Mouse (Mus musculus): ENCODE results near the gene Slitrk3. TPM values are rescaled to one million over a fixed set of nuclear protein-coding genes. Genes with fewer than 3 reads are reported as not detected.
"Not testable (repeated sequence)": the region's sequence is repeated elsewhere in the genome, so short reads cannot be mapped to it uniquely, and the experiment has no call there.

The Slitrk3 gene
- 1.9 and 2.8 TPM in 2 replicates for polyA plus RNA-seq (2016; fragmentation: Nextera tagmentation; extraction: Ambion mirVana)

GRCm38 (mm10) chr3:73057197-73057811 is at the start of gene Slitrk3:
TSS of gene Slitrk3 (minus strand) at chr3:73057803.
- ATAC-seq (ENCODE audit: insufficient number of reproducible peaks, insufficient read depth, low FRiP score, low TSS enrichment) = peak; percentile 71
- Histone ChIP-seq H3K27ac (no peak within 1 kb of the TSS), H3K36me3 (no peaks in the 10 kb centered on the region), H3K9me3 (no peaks in the 10 kb centered on the region), H3K9ac (peak within 1 kb of the TSS; percentile 52), H3K4me3 (peak within 1 kb of the TSS; percentile 53), H3K4me2 (replicated peaks) (peak within 1 kb of the TSS; percentile 88), H3K27me3 (peaks cover 40% of the 10 kb centered on the region), H3K4me1 (peaks cover 3% of the 10 kb centered on the region; the same call in 1 of the 2 replicates)
- WGBS = under 1% methylated on average over 44 of the region's 44 CpGs

- H3K27me3 ChIP-seq; H3K4me1 ChIP-seq; H3K4me2 ChIP-seq (replicated peaks); H3K9me3 ChIP-seq; H3K27ac ChIP-seq; H3K4me3 ChIP-seq; ATAC-seq (ENCODE audit: insufficient number of reproducible peaks, insufficient read depth, low FRiP score, low TSS enrichment); H3K36me3 ChIP-seq; H3K9ac ChIP-seq: not testable (repeated sequence)
- WGBS = 95% methylated on average over 2 of the region's 2 CpGs
These were observed 36.8 kb upstream of the Slitrk3 start for GRCm38 (mm10) chr3:73094445-73094844.

GRCm38 (mm10) chr3:73084620-73085019 is 27.0 kb upstream of the Slitrk3 start:
- 75% methylated on average over 5 of the region's 5 CpGs for WGBS
- H3K4me2 ChIP-seq (replicated peaks) = no peak overlapping the region

GRCm38 (mm10) chr3:73065823-73066755 is 8.5 kb upstream of the Slitrk3 start:
- Histone ChIP-seq H3K27ac (no peak overlapping the region), H3K4me1 (no peaks in the 10 kb centered on the region), H3K9ac (peak overlapping the region; percentile 19; the same call in 1 of the 2 replicates), H3K27me3 (no peaks in the 10 kb centered on the region), H3K4me2 (replicated peaks) (peak overlapping the region; percentile 54), H3K9me3 (no peaks in the 10 kb centered on the region), H3K36me3 (no peaks in the 10 kb centered on the region), H3K4me3 (peak overlapping the region; percentile 34)
- 0 out of 2 replicates have a peak, but pooled peaks have one; percentile 35 for ATAC-seq (ENCODE audit: insufficient number of reproducible peaks, insufficient read depth, low FRiP score, low TSS enrichment)
- WGBS = 11% methylated on average over 20 of the region's 20 CpGs

More at GRCm38 (mm10) chr3:73084620-73085019, 27.0 kb upstream of the Slitrk3 start:
- Histone ChIP-seq H3K36me3 (no peaks in the 10 kb centered on the region), H3K4me1 (no peaks in the 10 kb centered on the region), H3K4me3 (no peak overlapping the region), H3K27me3 (no peaks in the 10 kb centered on the region), H3K27ac (no peak overlapping the region), H3K9me3 (no peaks in the 10 kb centered on the region), H3K9ac (no peak overlapping the region)
- no peak for ATAC-seq (ENCODE audit: insufficient number of reproducible peaks, insufficient read depth, low FRiP score, low TSS enrichment)

GRCm38 (mm10) chr3:73058190-73058589 is 587 bp upstream of the Slitrk3 start:
- Histone ChIP-seq H3K4me3 (peak overlapping the region; percentile 53), H3K9ac (no peak overlapping the region), H3K27me3 (peaks cover 40% of the 10 kb centered on the region), H3K4me1 (peaks cover 3% of the 10 kb centered on the region; the same call in 1 of the 2 replicates), H3K9me3 (no peaks in the 10 kb centered on the region), H3K27ac (no peak overlapping the region), H3K36me3 (no peaks in the 10 kb centered on the region), H3K4me2 (replicated peaks) (peak overlapping the region; percentile 88)
- 10% methylated on average over 4 of the region's 4 CpGs for WGBS
- ATAC-seq (ENCODE audit: insufficient number of reproducible peaks, insufficient read depth, low FRiP score, low TSS enrichment) = no peak

- Histone ChIP-seq H3K27ac (no peak overlapping the region), H3K27me3 (peaks cover 40% of the 10 kb centered on the region), H3K4me2 (replicated peaks) (peak overlapping the region; percentile 88), H3K9me3 (no peaks in the 10 kb centered on the region), H3K4me1 (peaks cover 3% of the 10 kb centered on the region; the same call in 1 of the 2 replicates), H3K36me3 (no peaks in the 10 kb centered on the region), H3K9ac (peak overlapping the region; percentile 30), H3K4me3 (peak overlapping the region; percentile 53)
- 1% methylated on average over 32 of the region's 32 CpGs for WGBS
- peak; percentile 42 for ATAC-seq (ENCODE audit: insufficient number of reproducible peaks, insufficient read depth, low FRiP score, low TSS enrichment)
These were observed 959 bp downstream of the Slitrk3 start for GRCm38 (mm10) chr3:73056492-73057196.

- WGBS = 40% methylated on average over 5 of the region's 5 CpGs
- H3K36me3 ChIP-seq = no peaks in the 10 kb centered on the region
- no peak overlapping the region for H3K4me2 ChIP-seq (replicated peaks)
- no peak for ATAC-seq (ENCODE audit: insufficient number of reproducible peaks, insufficient read depth, low FRiP score, low TSS enrichment)
- peaks cover 40% of the 10 kb centered on the region for H3K27me3 ChIP-seq
- no peak overlapping the region for H3K9ac ChIP-seq
- H3K4me3 ChIP-seq = no peak overlapping the region
- H3K27ac ChIP-seq = no peak overlapping the region
- H3K4me1 ChIP-seq = peaks cover 3% of the 10 kb centered on the region; the same call in 1 of the 2 replicates
- no peaks in the 10 kb centered on the region for H3K9me3 ChIP-seq
These were observed 1.6 kb downstream of the Slitrk3 start for GRCm38 (mm10) chr3:73056044-73056438.

- peaks cover 3% of the 10 kb centered on the region; the same call in 1 of the 2 replicates for H3K4me1 ChIP-seq
- no peak overlapping the region for H3K4me2 ChIP-seq (replicated peaks)
- H3K9ac ChIP-seq = no peak overlapping the region
- peaks cover 40% of the 10 kb centered on the region for H3K27me3 ChIP-seq
- H3K27ac ChIP-seq = no peak overlapping the region
- no peaks in the 10 kb centered on the region for H3K36me3 ChIP-seq
- H3K4me3 ChIP-seq = no peak overlapping the region
- H3K9me3 ChIP-seq = no peaks in the 10 kb centered on the region
- ATAC-seq (ENCODE audit: insufficient number of reproducible peaks, insufficient read depth, low FRiP score, low TSS enrichment) = no peak
- 23% methylated on average over 7 of the region's 7 CpGs for WGBS
These were observed 2.1 kb downstream of the Slitrk3 start for GRCm38 (mm10) chr3:73055399-73056043.

GRCm38 (mm10) chr3:73053451-73053931 is 4.1 kb downstream of the Slitrk3 start:
- Histone ChIP-seq H3K4me2 (replicated peaks) (peak overlapping the region; percentile 72), H3K4me3 (peak overlapping the region; percentile 40), H3K9ac (0 out of 2 replicates have a peak overlapping the region, but pooled peaks have one; percentile 32), H3K4me1 (peaks cover 3% of the 10 kb centered on the region; the same call in 1 of the 2 replicates), H3K27me3 (peaks cover 34% of the 10 kb centered on the region), H3K36me3 (no peaks in the 10 kb centered on the region), H3K27ac (no peak overlapping the region), H3K9me3 (no peaks in the 10 kb centered on the region)
- ATAC-seq (ENCODE audit: insufficient number of reproducible peaks, insufficient read depth, low FRiP score, low TSS enrichment) = peak; percentile 65; the same call in 1 of the 2 replicates
- under 1% methylated on average over 26 of the region's 26 CpGs for WGBS

- H3K36me3 ChIP-seq = no peaks in the 10 kb centered on the region
- H3K9ac ChIP-seq = no peak overlapping the region
- H3K4me1 ChIP-seq = no peaks in the 10 kb centered on the region
- no peak overlapping the region for H3K4me2 ChIP-seq (replicated peaks)
- WGBS = 6% methylated on average over 3 of the region's 3 CpGs
- no peaks in the 10 kb centered on the region for H3K9me3 ChIP-seq
- no peak for ATAC-seq (ENCODE audit: insufficient number of reproducible peaks, insufficient read depth, low FRiP score, low TSS enrichment)
- H3K4me3 ChIP-seq = no peak overlapping the region
- no peak overlapping the region for H3K27ac ChIP-seq
- no peaks in the 10 kb centered on the region for H3K27me3 ChIP-seq
These were observed 11.4 kb downstream of the Slitrk3 start for GRCm38 (mm10) chr3:73046248-73046647.

GRCm38 (mm10) chr3:73042256-73042655 is 15.3 kb downstream of the Slitrk3 start:
- no peaks in the 10 kb centered on the region for H3K36me3 ChIP-seq
- no peak overlapping the region for H3K27ac ChIP-seq
- H3K4me2 ChIP-seq (replicated peaks) = no peak overlapping the region
- H3K9me3 ChIP-seq = no peaks in the 10 kb centered on the region
- no peaks in the 10 kb centered on the region for H3K4me1 ChIP-seq
- ATAC-seq (ENCODE audit: insufficient number of reproducible peaks, insufficient read depth, low FRiP score, low TSS enrichment) = no peak
- H3K4me3 ChIP-seq = no peak overlapping the region
- no peak overlapping the region for H3K9ac ChIP-seq
- H3K27me3 ChIP-seq = no peaks in the 10 kb centered on the region

All from embryonic facial prominence, embryonic 12.5 days (tissue).